In genomic region chr4:136981347-136981746, GRCm38 (mm10) we compare ENCODE assay signal across 8 mouse cellular contexts. TPM values are rescaled to one million over a fixed set of nuclear protein-coding genes. Genes with fewer than 3 reads are reported as not detected.
A peak's percentile ranks its signal among the peaks of the same experiment; 100 is the strongest.
DNase-seq lines count a peak whose midpoint lies in the region; ATAC-seq lines count a peak whose summit lies in the region.
"Had no signal": no experiment of that assay in that cellular context is flagged by ENCODE, and none has a peak within 500 bp of the region (broad histone marks: within the 10 kb centered on the region; RNA-seq: fewer than 3 reads in every experiment).

No protein-coding gene starts in this region.

- H3K9me3 ChIP-seq in forebrain, embryonic 11.5 days (ENCODE audit: control insufficient read depth, low read length): no peaks in the 10 kb centered on the region
- no peaks in the 10 kb centered on the region for H3K9me3 ChIP-seq in limb, embryonic 13.5 days
- H3K9me3 ChIP-seq: embryonic facial prominence, embryonic 15.5 days had no signal

- no peaks in the 10 kb centered on the region for H3K36me3 ChIP-seq in forebrain, embryonic 11.5 days (ENCODE audit: control insufficient read depth, insufficient read depth, low read length)
- H3K36me3 ChIP-seq in limb, embryonic 13.5 days: peaks cover 23% of the 10 kb centered on the region

- no peak overlapping the region for H3K9ac ChIP-seq in forebrain, embryonic 11.5 days (ENCODE audit: low read length)
- H3K9ac ChIP-seq in limb, embryonic 13.5 days: no peak overlapping the region
- H3K9ac ChIP-seq: embryonic facial prominence, embryonic 15.5 days had no signal

- no peak overlapping the region for H3K4me2 ChIP-seq in forebrain, embryonic 11.5 days (ENCODE audit: low read depth, low read length, severe bottlenecking)
- H3K4me2 ChIP-seq in limb, embryonic 13.5 days (replicated peaks): no peak overlapping the region
- H3K4me2 ChIP-seq: embryonic facial prominence, embryonic 15.5 days had no signal

- 0 out of 2 replicates have a peak, but pooled peaks cover 2% of the 10 kb centered on the region for H3K4me1 ChIP-seq in forebrain, embryonic 11.5 days (replicated peaks; ENCODE audit: control insufficient read depth, insufficient read depth, low read length)
- H3K4me1 ChIP-seq in limb, embryonic 13.5 days: 0 out of 2 replicates have a peak, but pooled peaks cover 3% of the 10 kb centered on the region

- no peak for ATAC-seq in forebrain, embryonic 11.5 days (replicated peaks; ENCODE audit: low FRiP score)
- ATAC-seq in limb, embryonic 13.5 days (ENCODE audit: low FRiP score, low read depth): 0 out of 2 replicates have a peak, but pooled peaks have one; percentile 19

- WGBS in forebrain, embryonic 11.5 days: 7% methylated on average over 12 of the region's 12 CpGs
- whole genome bisulfite sequencing in limb, embryonic 13.5 days: 6% methylated on average over 12 of the region's 12 CpGs

- DNase-seq in NIH3T3 (ENCODE audit: low read depth): peak; percentile 22
- DNase-seq in adrenal gland, postnatal 36 days: peak; percentile 77 to 82
- DNase-seq in forebrain, embryonic 11.5 days (ENCODE audit: low spot score): peak; percentile 78
- DNase-seq in kidney, adult 18-20 months: peak; percentile 69
- peak; percentile 64 for DNase-seq in neural tube, embryonic 10.5 days (ENCODE audit: extremely low spot score, low spot score)
- DNase-seq in testis, postnatal 10 days (ENCODE audit: low spot score): peak; percentile 80

- H3K27ac ChIP-seq in forebrain, embryonic 11.5 days (ENCODE audit: low read depth, low read length): no peak overlapping the region
- H3K27ac ChIP-seq in limb, embryonic 13.5 days: no peak overlapping the region
- H3K27ac ChIP-seq: embryonic facial prominence, embryonic 15.5 days had no signal

- H3K4me3 ChIP-seq in forebrain, embryonic 11.5 days (ENCODE audit: low read depth, low read length): no peak overlapping the region
- H3K4me3 ChIP-seq in limb, embryonic 13.5 days: no peak overlapping the region
- H3K4me3 ChIP-seq: embryonic facial prominence, embryonic 15.5 days had no signal

- no peaks in the 10 kb centered on the region for H3K27me3 ChIP-seq in forebrain, embryonic 11.5 days (ENCODE audit: control insufficient read depth, insufficient read depth, low read length)
- H3K27me3 ChIP-seq in limb, embryonic 13.5 days: peaks cover 18% of the 10 kb centered on the region

RNA-seq across cellular contexts. Expression of gene Epha8, which starts 24.7 kb away (rescaled TPM):
- under 1 TPM; 0.10 to 0.23 TPM for total RNA-seq in adrenal gland, postnatal 36 days (2021)
- 0.72 and 0.77 TPM in 2 replicates for polyA plus RNA-seq in forebrain, embryonic 11.5 days (2014; fragmentation: Nextera tagmentation; extraction: Ambion mirVana)
- polyA plus RNA-seq in limb, embryonic 13.5 days (2015; fragmentation: Nextera tagmentation; extraction: Ambion mirVana): 0.47 and 0.71 TPM in 2 replicates

Comparison
In these comparisons a context has a peak if more than half of its experiments do, and no peak if none do; other contexts are left out.
1. DNase-seq: peak in every context shown above with its lines; median percentile 80 in testis, postnatal 10 days; 80 in adrenal gland, postnatal 36 days; 78 in forebrain, embryonic 11.5 days; 69 in kidney, adult 18-20 months; 64 in neural tube, embryonic 10.5 days; 22 in NIH3T3.